Mouse (Mus musculus) colon, adult 2 months (tissue): ENCODE results near the gene H2al1i. TPM values are rescaled to one million over a fixed set of nuclear protein-coding genes. Genes with fewer than 3 reads are reported as not detected.

Experiments used
- polyA plus RNA-seq: library from polyadenylated mRNA; depleted of rRNA; stranded (reverse); fragments of >200 nt; gene quantifications from 2 replicates; pipeline ENCODE4 v1.2.3, GENCODE M21; 2012; rRNA removed

Gene H2al1i
- not detected in 2 replicates for polyA plus RNA-seq

DNA sequence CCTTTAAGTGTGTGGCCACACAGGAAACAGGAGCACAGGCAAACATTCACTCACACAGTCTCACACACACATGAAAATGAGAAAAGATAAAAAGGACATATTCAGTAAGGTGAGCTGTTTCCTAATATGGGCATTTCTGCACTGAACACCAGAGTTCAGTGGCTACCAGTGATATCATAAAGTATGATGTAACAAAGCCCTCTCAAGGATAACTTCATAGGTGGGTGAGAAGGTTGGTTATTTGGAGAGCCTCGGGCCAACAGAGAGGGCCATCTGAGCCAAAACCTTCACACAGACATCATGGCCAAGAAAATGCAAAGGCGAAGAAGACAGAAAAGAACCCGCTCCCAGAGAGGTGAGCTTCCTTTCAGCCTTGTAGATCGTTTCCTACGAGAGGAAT, at the start of gene H2al1i:
TSS of gene H2al1i (plus strand) at position 301 of the 400 bp plus-strand sequence.

DNA sequence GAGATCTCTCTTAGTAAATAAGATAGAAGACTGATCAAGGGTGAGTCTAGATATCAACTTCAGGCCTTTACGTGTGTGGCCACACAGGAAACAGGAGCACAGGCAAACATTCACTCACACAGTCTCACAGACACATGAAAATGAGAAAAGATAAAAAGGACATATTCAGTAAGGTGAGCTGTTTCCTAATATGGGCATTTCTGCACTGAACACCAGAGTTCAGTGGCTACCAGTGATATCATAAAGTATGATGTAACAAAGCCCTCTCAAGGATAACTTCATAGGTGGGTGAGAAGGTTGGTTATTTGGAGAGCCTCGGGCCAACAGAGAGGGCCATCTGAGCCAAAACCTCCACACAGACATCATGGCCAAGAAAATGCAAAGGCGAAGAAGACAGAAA, 25.5 kb upstream of the H2al1i start, which contains the start of gene H2al1a:
TSS of gene H2al1a (plus strand) at position 301 of the 400 bp plus-strand sequence.

DNA sequence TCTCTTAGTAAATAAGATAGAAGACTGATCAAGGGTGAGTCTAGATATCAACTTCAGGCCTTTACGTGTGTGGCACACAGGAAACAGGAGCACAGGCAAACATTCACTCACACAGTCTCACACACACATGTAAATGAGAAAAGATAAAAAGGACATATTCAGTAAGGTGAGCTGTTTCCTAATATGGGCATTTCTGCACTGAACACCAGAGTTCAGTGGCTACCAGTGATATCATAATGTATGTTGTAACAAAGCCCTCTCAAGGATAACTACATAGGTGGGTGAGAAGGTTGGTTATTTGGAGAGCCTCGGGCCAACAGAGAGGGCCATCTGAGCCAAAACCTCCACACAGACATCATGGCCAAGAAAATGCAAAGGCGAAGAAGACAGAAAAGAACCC, 22.3 kb upstream of the H2al1i start, which contains the start of gene H2al1b:
TSS of gene H2al1b (plus strand) at position 301 of the 400 bp plus-strand sequence.

DNA sequence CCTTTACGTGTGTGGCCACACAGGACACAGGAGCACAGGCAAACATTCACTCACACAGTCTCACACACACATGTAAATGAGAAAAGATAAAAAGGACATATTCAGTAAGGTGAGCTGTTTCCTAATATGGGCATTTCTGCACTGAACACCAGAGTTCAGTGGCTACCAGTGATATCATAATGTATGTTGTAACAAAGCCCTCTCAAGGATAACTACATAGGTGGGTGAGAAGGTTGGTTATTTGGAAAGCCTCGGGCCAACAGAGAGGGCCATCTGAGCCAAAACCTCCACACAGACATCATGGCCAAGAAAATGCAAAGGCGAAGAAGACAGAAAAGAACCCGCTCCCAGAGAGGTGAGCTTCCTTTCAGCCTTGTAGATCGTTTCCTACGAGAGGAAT, 19.1 kb upstream of the H2al1i start, which contains the start of gene H2al1c:
TSS of gene H2al1c (plus strand) at position 301 of the 400 bp plus-strand sequence.

DNA sequence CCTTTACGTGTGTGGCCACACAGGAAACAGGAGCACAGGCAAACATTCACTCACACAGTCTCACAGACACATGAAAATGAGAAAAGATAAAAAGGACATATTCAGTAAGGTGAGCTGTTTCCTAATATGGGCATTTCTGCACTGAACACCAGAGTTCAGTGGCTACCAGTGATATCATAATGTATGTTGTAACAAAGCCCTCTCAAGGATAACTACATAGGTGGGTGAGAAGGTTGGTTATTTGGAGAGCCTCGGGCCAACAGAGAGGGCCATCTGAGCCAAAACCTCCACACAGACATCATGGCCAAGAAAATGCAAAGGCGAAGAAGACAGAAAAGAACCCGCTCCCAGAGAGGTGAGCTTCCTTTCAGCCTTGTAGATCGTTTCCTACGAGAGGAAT, 15.9 kb upstream of the H2al1i start, which contains the start of gene H2al1d:
TSS of gene H2al1d (plus strand) at position 301 of the 400 bp plus-strand sequence.

DNA sequence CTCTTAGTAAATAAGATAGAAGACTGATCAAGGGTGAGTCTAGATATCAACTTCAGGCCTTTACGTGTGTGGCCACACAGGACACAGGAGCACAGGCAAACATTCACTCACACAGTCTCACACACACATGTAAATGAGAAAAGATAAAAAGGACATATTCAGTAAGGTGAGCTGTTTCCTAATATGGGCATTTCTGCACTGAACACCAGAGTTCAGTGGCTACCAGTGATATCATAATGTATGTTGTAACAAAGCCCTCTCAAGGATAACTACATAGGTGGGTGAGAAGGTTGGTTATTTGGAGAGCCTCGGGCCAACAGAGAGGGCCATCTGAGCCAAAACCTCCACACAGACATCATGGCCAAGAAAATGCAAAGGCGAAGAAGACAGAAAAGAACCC, 12.8 kb upstream of the H2al1i start, which contains the start of gene H2al1e:
TSS of gene H2al1e (plus strand) at position 301 of the 400 bp plus-strand sequence.

DNA sequence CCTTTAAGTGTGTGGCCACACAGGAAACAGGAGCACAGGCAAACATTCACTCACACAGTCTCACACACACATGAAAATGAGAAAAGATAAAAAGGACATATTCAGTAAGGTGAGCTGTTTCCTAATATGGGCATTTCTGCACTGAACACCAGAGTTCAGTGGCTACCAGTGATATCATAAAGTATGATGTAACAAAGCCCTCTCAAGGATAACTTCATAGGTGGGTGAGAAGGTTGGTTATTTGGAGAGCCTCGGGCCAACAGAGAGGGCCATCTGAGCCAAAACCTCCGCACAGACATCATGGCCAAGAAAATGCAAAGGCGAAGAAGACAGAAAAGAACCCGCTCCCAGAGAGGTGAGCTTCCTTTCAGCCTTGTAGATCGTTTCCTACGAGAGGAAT, 9.6 kb upstream of the H2al1i start, which contains the start of gene H2al1f:
TSS of gene H2al1f (plus strand) at position 301 of the 400 bp plus-strand sequence.

DNA sequence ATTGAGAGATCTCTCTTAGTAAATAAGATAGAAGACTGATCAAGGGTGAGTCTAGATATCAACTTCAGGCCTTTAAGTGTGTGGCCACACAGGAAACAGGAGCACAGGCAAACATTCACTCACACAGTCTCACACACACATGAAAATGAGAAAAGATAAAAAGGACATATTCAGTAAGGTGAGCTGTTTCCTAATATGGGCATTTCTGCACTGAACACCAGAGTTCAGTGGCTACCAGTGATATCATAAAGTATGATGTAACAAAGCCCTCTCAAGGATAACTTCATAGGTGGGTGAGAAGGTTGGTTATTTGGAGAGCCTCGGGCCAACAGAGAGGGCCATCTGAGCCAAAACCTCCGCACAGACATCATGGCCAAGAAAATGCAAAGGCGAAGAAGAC, 6.5 kb upstream of the H2al1i start, which contains the start of gene H2al1g:
TSS of gene H2al1g (plus strand) at position 301 of the 400 bp plus-strand sequence.

DNA sequence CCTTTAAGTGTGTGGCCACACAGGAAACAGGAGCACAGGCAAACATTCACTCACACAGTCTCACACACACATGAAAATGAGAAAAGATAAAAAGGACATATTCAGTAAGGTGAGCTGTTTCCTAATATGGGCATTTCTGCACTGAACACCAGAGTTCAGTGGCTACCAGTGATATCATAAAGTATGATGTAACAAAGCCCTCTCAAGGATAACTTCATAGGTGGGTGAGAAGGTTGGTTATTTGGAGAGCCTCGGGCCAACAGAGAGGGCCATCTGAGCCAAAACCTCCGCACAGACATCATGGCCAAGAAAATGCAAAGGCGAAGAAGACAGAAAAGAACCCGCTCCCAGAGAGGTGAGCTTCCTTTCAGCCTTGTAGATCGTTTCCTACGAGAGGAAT, 3.3 kb upstream of the H2al1i start, which contains the start of gene H2al1h:
TSS of gene H2al1h (plus strand) at position 301 of the 400 bp plus-strand sequence.

DNA sequence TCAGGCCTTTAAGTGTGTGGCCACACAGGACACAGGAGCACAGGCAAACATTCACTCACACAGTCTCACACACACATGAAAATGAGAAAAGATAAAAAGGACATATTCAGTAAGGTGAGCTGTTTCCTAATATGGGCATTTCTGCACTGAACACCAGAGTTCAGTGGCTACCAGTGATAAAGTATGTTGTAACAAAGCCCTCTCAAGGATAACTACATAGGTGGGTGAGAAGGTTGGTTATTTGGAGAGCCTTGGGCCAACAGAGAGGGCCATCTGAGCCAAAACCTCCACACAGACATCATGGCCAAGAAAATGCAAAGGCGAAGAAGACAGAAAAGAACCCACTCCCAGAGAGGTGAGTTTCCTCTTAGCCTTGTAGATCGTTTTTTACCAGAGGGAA, 3.1 kb downstream of the H2al1i start, which contains the start of gene H2al1j:
TSS of gene H2al1j (plus strand) at position 301 of the 400 bp plus-strand sequence.

Other genes starting within 250 kb of the H2al1i start
- gene H2al1a, start 25.4 kb upstream of the H2al1i start, polyA plus RNA-seq = not detected in 2 replicates
- not detected in 2 replicates for gene H2al1b, start 22.2 kb upstream of the H2al1i start, polyA plus RNA-seq
- not detected in 2 replicates for gene H2al1c, start 19.0 kb upstream of the H2al1i start, polyA plus RNA-seq
- not detected in 2 replicates for gene H2al1d, start 15.8 kb upstream of the H2al1i start, polyA plus RNA-seq
- gene H2al1e, start 12.7 kb upstream of the H2al1i start, polyA plus RNA-seq = not detected in 2 replicates
- not detected in 2 replicates for gene H2al1f, start 9.5 kb upstream of the H2al1i start, polyA plus RNA-seq
- not detected in 2 replicates for gene H2al1g, start 6.4 kb upstream of the H2al1i start, polyA plus RNA-seq
- gene H2al1h, start 3.2 kb upstream of the H2al1i start, polyA plus RNA-seq = not detected in 2 replicates
- not detected in 2 replicates for gene H2al1j, start 3.2 kb downstream of the H2al1i start, polyA plus RNA-seq